Mouse (Mus musculus) kidney, adult 2 months (tissue): ENCODE results near the gene Pcbp2. TPM values are rescaled to one million over a fixed set of nuclear protein-coding genes. Genes with fewer than 3 reads are reported as not detected.
A peak's percentile ranks its signal among the peaks of the same experiment; 100 is the strongest.

Source experiments
- DNase-seq: peaks from one replicate; pipeline ENCODE4 v3.0.0; 2021
- H3K27ac ChIP-seq: fragments of 200-500 bp; 2 replicates; pipeline ENCODE4 v1.5.1; 2012; ENCODE audit warnings: low read depth, low read length, control low read depth, inconsistent platforms; ENCODE audit not compliant: insufficient read depth
- H3K27me3 ChIP-seq: fragments of 200-500 bp; replicated peaks from 2 replicates; pipeline ENCODE4 v1.6.1; 2012; ENCODE audit warnings: mild to moderate bottlenecking, moderate library complexity, low read length, inconsistent platforms; ENCODE audit not compliant: control insufficient read depth, insufficient read depth
- H3K36me3 ChIP-seq: fragments of 200-500 bp; 2 replicates; pipeline ENCODE4 v1.6.1; 2012; ENCODE audit warnings: mild to moderate bottlenecking, moderate library complexity, low read length, inconsistent platforms; ENCODE audit not compliant: control insufficient read depth, insufficient read depth
- H3K4me1 ChIP-seq: fragments of 200-500 bp; 2 replicates; pipeline ENCODE4 v1.6.1; 2011; ENCODE audit warnings: low read length; ENCODE audit not compliant: control insufficient read depth, insufficient read depth
- H3K4me3 ChIP-seq: fragments of 200-500 bp; 2 replicates; pipeline ENCODE4 v1.5.1; 2011; ENCODE audit warnings: mild to moderate bottlenecking, low read depth, low read length, control low read depth; ENCODE audit not compliant: insufficient read depth
- CTCF ChIP-seq: fragments of 200-500 bp; conservative IDR thresholded peaks from 2 replicates; pipeline ENCODE4 v1.5.1; 2011; ENCODE audit warnings: low read depth, mild to moderate bottlenecking, control low read depth, low read length, moderate library complexity, mixed read lengths; ENCODE audit not compliant: insufficient read depth, insufficient read length
- POLR2A ChIP-seq: fragments of 200-500 bp; IDR thresholded peaks from one replicate; pipeline ENCODE4 v1.6.1; 2011; ENCODE audit warnings: low read depth, low read length, control low read depth
- WGBS: fragments of 180-500 bp; shearing (Covaris S2); methylation state at CpG from one replicate; pipeline ENCODE4 v1.1.7; 2018; 5-methylcytosine and 5-hydroxymethylcytosine counted together
- polyA plus RNA-seq: library from polyadenylated mRNA; depleted of rRNA; stranded (reverse); fragments of >200 nt; gene quantifications from 2 replicates; pipeline ENCODE4 v1.2.3, GENCODE M21; 2012

Pcbp2 gene
- polyA plus RNA-seq, 1 experiment, result 616 TPM

GRCm38 (mm10) chr15:102517631-102517975 is 47.3 kb downstream of the Pcbp2 start:
- WGBS, result under 1% methylated on average over 10 of the region's 10 CpGs
- peaks cover 3% of the 10 kb centered on the region; the same call in 1 of the 2 replicates for H3K4me1 ChIP-seq
- H3K4me3 ChIP-seq, result peak overlapping the region; percentile 52
- no peak for DNase-seq
- H3K27me3 ChIP-seq, result no peaks in the 10 kb centered on the region
- TF ChIP-seq CTCF (no peak), POLR2A (peak; percentile 83)
- H3K36me3 ChIP-seq, result no peaks in the 10 kb centered on the region
- peak overlapping the region; percentile 68 for H3K27ac ChIP-seq

- H3K4me3 ChIP-seq, result peak within 1 kb of the TSS; percentile 77
- 1% methylated on average over 60 of the region's 60 CpGs for WGBS
- TF ChIP-seq CTCF (no peak), POLR2A (peak; percentile 11)
- peak; percentile 100 for DNase-seq
- H3K4me1 ChIP-seq, result peaks cover 3% of the 10 kb centered on the region; the same call in 1 of the 2 replicates
- H3K27ac ChIP-seq, result peak within 1 kb of the TSS; percentile 99
- no peaks in the 10 kb centered on the region for H3K27me3 ChIP-seq
- H3K36me3 ChIP-seq, result no peaks in the 10 kb centered on the region
Measured at GRCm38 (mm10) chr15:102517976-102518858, 47.9 kb downstream of the Pcbp2 start, which contains the start of gene Tarbp2. Gene Tarbp2, plus strand, starts transcription at chr15:102518192.

GRCm38 (mm10) chr15:102518859-102519201 is 48.5 kb downstream of the Pcbp2 start:
- peaks cover 3% of the 10 kb centered on the region; the same call in 1 of the 2 replicates for H3K4me1 ChIP-seq
- WGBS, result 8% methylated on average over 9 of the region's 9 CpGs
- H3K27ac ChIP-seq, result peak overlapping the region; percentile 99
- no peak for DNase-seq
- no peak for TF ChIP-seq POLR2A
- no peak for TF ChIP-seq CTCF
- peak overlapping the region; percentile 77 for H3K4me3 ChIP-seq
- H3K36me3 ChIP-seq, result no peaks in the 10 kb centered on the region
- no peaks in the 10 kb centered on the region for H3K27me3 ChIP-seq

DNA sequence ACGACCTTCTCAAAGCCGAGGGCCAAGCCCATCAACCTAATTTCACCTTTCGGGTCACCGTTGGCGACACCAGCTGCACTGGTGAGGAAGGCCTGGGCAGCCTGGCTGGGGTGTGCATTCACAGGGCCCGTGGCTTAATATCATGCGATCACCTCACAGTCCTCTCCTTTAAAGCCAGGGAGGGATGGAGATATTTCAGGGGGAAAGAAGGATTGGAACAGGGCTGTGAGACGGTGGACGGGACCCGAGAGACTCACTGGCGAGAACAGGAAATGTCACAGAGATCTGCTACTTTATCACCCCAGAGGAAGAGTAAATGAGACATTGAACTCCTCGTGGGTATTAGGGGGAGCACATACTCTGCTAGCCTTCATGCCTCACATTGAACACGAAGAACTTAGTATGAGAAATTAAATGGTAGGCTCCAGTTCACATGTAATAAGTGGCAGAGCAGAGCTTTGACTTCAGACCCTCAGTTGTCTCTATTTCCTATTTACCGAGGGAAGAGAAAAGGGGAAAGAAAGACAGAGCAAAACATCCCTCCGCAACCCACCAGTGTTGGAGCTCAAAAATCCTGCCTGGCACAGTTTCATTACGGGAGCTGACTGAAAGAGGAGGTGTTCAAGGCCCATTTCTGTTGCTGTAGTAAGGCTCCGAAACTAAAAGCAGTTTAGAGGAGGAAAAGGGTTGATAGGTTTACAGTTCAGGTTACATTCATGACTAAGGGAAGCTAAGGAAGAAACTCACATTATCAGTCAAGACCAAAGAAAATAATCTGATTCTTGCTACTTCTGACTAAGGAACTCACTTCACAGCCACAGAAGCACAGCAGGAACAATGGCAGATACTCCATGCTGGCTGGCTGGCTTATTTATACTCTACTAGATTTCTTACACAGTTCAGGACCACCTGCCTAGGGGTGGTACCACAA is 49.1 kb downstream of the Pcbp2 start:
- H3K4me1 ChIP-seq, result peaks cover 3% of the 10 kb centered on the region; the same call in 1 of the 2 replicates
- DNase-seq, result no peak
- H3K36me3 ChIP-seq, result no peaks in the 10 kb centered on the region
- H3K27me3 ChIP-seq, result no peaks in the 10 kb centered on the region
- WGBS, result 43% methylated on average over 17 of the region's 17 CpGs
- no peak overlapping the region for H3K27ac ChIP-seq
- TF ChIP-seq CTCF, result no peak
- TF ChIP-seq POLR2A, result no peak
- peak overlapping the region; percentile 77; the same call in 1 of the 2 replicates for H3K4me3 ChIP-seq

- Histone ChIP-seq H3K4me1 (peaks cover 3% of the 10 kb centered on the region; the same call in 1 of the 2 replicates), H3K36me3 (no peaks in the 10 kb centered on the region), H3K4me3 (no peak overlapping the region), H3K27ac (no peak overlapping the region), H3K27me3 (no peaks in the 10 kb centered on the region)
- WGBS, result 70% methylated on average over 4 of the region's 4 CpGs
- no peak for DNase-seq
- TF ChIP-seq POLR2A (no peak), CTCF (no peak)
Measured at GRCm38 (mm10) chr15:102520416-102520815, 50.1 kb downstream of the Pcbp2 start.

DNA sequence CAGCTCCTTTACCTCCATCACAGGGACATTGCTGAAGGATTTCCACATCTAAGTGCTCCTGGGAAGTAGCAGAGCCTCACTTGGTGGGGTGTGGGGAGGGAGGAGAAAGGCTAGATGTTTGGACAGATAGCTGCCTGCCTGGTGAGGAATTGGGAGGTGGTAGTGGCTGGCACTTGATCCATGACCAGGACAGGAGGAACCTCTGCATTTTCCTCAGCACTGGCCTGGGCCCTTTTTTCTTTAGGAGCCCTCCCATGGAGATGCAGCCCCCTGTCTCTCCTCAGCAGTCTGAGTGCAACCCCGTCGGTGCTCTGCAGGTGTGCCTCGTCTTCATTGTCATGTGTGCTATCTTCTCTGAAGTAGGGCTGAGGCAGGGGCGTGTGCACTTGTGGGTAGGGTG is 51.1 kb downstream of the Pcbp2 start:
- WGBS, result 74% methylated on average over 4 of the region's 4 CpGs
- TF ChIP-seq CTCF (no peak), POLR2A (no peak)
- Histone ChIP-seq H3K36me3 (no peaks in the 10 kb centered on the region), H3K27ac (no peak overlapping the region), H3K4me1 (peaks cover 3% of the 10 kb centered on the region; the same call in 1 of the 2 replicates), H3K4me3 (no peak overlapping the region), H3K27me3 (no peaks in the 10 kb centered on the region)
- DNase-seq, result no peak
